Mouse (Mus musculus) liver, adult (tissue): ENCODE data around the gene Dcun1d3.

Experiments used
- GATA4 ChIP-seq: IDR thresholded peaks from 2 replicates; pipeline ENCODE4 v1.6.1; 2014; ENCODE audit warnings: mild to moderate bottlenecking, low read length; ENCODE audit not compliant: insufficient replicate concordance

Gene Dcun1d3

DNA sequence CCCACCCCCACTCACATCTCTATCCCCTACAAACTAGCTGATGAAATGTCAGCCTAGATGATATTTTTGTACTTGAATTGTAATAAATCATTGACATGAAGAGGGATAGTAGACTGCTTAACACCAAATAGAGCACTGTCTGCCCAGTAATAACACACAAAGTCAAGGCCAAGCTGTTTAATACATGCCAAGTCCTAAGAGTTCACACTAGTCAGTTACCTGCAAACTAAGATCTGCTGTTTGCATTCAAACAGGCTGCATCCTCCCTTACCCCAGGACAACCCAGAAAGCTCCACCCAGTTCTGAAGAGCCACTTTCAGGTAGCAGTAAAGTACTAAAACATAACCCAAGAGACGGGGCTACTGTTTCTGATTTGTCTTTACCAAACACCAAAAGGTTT lies 3.9 kb downstream of the Dcun1d3 start:
- no peak for TF ChIP-seq GATA4

DNA sequence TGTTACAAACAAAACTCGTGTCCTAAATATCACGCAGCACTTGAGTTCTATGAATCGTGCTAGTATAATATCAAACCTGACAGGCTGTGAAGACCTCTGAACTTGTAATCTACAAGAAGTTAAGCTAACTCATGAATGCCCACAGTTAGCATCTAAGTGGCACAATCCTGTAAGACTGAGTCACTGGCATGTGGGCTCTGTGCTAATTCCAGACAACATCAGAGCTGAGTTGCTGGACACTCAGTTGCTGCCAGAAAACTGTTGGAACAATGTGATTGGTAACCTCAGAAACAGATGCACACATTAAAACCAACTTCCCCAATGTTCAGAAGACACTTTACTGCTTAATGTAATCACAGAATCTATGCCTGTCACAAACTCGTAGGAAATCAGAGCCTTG lies 8.2 kb downstream of the Dcun1d3 start:
- no peak for TF ChIP-seq GATA4

- TF ChIP-seq GATA4 = no peak
Observed at GRCm38 (mm10) chr7:119881229-119881628, 14.9 kb downstream of the Dcun1d3 start.

GRCm38 (mm10) chr7:119880345-119880744 lies 15.8 kb downstream of the Dcun1d3 start:
- TF ChIP-seq GATA4 = no peak

DNA sequence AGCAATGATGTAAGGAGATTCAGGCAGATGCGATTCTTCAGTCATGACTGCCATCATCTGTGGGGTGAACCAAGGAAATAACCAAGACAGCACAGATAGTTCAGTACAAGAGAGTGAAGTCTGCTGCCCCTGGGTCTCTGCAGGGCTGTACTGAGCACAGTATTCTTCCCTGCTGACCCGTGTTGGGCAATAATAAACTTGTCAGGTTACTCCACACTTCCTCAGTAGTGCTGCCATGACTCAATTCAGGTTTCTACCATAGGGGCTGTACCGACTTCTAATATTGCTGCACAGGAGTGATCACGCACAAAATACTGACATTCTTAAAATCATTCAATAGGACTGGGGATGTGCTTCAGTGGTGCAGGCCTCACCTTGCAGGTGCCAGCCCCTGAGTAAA lies 16.9 kb downstream of the Dcun1d3 start:
- TF ChIP-seq GATA4 = no peak

GRCm38 (mm10) chr7:119875776-119876440 lies 20.2 kb downstream of the Dcun1d3 start:
- no peak for TF ChIP-seq GATA4

GRCm38 (mm10) chr7:119873050-119873449 lies 23.0 kb downstream of the Dcun1d3 start:
- TF ChIP-seq GATA4 = no peak

GRCm38 (mm10) chr7:119872204-119872603 lies 23.9 kb downstream of the Dcun1d3 start:
- TF ChIP-seq GATA4 = no peak

- no peak for TF ChIP-seq GATA4
Observed at GRCm38 (mm10) chr7:119866136-119866535, 30.0 kb downstream of the Dcun1d3 start.

DNA sequence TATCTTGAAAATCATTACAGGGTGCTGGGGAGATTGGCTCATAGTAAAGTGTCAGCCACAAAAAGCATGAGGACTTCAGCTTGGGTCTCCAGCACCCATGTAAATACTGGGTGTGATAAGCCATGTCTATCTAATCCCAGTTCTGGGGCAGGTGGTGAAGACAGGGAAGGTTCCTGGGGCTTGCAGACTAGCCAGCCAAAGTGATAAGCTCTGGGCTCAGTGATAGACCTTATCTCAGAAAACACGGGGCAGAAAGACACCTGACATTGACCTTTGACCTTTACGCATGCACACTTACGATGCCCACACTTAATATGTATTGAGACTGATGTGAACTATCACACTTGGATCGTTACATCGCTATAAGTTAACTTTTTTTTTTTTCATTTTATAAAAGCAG lies 31.6 kb downstream of the Dcun1d3 start:
- TF ChIP-seq GATA4 = no peak

- no peak for TF ChIP-seq GATA4
Observed at GRCm38 (mm10) chr7:119862167-119862566, 33.9 kb downstream of the Dcun1d3 start.

- TF ChIP-seq GATA4 = no peak
Observed at GRCm38 (mm10) chr7:119861335-119862091, 34.6 kb downstream of the Dcun1d3 start.

DNA sequence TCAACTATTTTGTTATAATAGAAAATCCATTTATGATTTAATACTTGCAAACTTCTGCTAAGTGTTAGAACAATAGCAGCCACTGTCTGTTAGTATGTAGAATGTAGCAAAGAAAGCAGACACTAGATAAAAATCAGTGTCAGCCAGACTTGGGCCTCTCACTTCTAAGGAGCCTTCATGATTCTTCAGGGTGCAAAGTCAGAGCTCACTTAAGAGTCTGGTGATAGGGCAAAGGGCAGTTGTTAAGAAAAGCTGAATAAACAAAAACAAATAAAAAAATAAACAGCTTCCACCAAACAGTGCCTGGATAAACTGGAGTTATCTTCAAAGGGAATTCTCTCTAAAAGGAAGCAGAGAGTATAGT lies 35.1 kb downstream of the Dcun1d3 start:
- TF ChIP-seq GATA4 = no peak

GRCm38 (mm10) chr7:119860554-119860953 lies 35.5 kb downstream of the Dcun1d3 start:
- no peak for TF ChIP-seq GATA4

- TF ChIP-seq GATA4 = no peak
Observed at GRCm38 (mm10) chr7:119860116-119860515, 36.0 kb downstream of the Dcun1d3 start.

DNA sequence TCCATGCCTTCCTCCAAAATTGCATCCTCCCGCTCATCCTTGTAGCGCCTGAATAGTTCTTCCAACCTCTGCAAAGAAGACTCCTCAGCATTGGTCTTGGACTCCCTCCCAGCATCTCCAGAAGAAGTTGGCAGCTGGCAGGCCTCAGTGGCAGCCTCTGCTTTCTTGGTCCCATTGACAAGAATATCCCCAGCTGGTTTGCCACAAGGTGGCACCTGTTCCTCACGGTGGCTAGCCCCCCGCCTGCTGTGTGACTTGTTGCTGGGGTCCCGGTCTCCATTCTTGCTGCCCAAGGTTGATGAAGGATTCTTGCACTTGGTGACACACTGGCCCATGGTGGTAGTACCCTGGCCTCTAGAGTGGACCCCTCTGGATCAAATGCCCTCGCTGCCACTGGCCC lies 36.6 kb downstream of the Dcun1d3 start:
- no peak for TF ChIP-seq GATA4

DNA sequence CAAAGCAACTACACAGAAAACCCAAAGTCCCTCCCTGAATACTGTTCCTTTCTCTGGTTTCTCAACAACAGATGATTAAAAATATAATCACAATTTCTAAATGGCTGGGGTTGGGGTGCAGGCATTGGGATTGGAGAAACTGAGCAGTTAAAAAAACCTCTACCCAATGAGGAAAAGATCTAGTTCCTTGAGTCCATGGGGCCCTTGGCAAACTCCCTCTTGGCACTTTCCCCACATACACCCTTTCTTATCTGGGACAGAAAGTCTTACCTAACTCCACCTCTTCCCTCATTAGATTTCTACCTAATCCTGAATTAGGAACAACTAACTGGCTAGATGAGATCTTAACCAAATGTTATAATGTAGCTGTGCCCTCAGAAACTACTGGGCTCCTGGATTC lies 41.1 kb downstream of the Dcun1d3 start:
- TF ChIP-seq GATA4 = no peak
